Comparison of ENCODE assay signal across 18 mouse cellular contexts in the genomic region with DNA sequence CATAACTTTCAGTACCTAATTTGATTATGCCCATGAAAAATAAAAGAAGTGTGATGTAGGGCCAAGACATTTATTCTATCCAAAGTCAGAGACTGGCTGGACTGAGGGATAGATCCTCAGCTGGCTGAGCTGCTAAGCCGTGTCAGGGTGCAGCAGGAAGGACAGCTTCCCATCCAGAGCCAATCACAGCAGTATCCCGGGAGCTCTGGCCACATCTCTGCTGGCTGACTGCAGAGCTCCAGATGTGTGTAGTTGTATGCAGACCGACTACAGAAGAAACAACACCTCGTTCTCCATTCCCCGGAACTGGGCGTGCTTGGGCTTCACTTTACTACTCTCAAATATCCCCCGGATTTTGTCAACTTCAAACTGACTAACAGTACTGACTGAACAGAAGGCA. TPM values are rescaled to one million over a fixed set of nuclear protein-coding genes. Genes with fewer than 3 reads are reported as not detected.
DNase-seq lines count a peak whose midpoint lies in the region; ATAC-seq lines count a peak whose summit lies in the region.
"Had no signal": no experiment of that assay in that cellular context is flagged by ENCODE, and none has a peak within 500 bp of the region (broad histone marks: within the 10 kb centered on the region; RNA-seq: fewer than 3 reads in every experiment).

No protein-coding gene starts in this region.

- ATAC-seq in limb, embryonic 11.5 days (ENCODE audit: insufficient number of reproducible peaks, low FRiP score, low TSS enrichment, low read depth) = no peak
- ATAC-seq: forebrain, embryonic 16.5 days had no signal

- peak; percentile 22 for DNase-seq in embryo, embryonic 11 days
- no peak for DNase-seq in embryo, embryonic 10.5 days (ENCODE audit: low spot score)
- peak; percentile 34 for DNase-seq in limb, embryonic 11.5 days (ENCODE audit: low spot score)
- DNase-seq in limb, embryonic 10.5 days (ENCODE audit: low spot score) = no peak
- DNase-seq in gastrocnemius, adult 8-10 months (ENCODE audit: low spot score in 2 of 2) = peak; percentile 20 to 42
- DNase-seq in heart, postnatal 4 days = peak; percentile 20
- no peak for DNase-seq in left cerebral cortex, adult 11 months (ENCODE audit: low spot score)
- DNase-seq in ovary, postnatal 36 days (ENCODE audit: low spot score) = no peak
- DNase-seq: cerebellum, postnatal 10 days; kidney, adult 9 months; midbrain, embryonic 14.5 days; retina, postnatal 1 day; thymus, adult 18-20 months had no signal

- no peaks in the 10 kb centered on the region for H3K9me3 ChIP-seq in limb, embryonic 11.5 days (ENCODE audit: control insufficient read depth, low read length)
- no peaks in the 10 kb centered on the region for H3K9me3 ChIP-seq in limb, embryonic 10.5 days (replicated peaks)
- H3K9me3 ChIP-seq: embryonic facial prominence, embryonic 12.5 days; neural tube, embryonic 15.5 days had no signal

- no peaks in the 10 kb centered on the region for H3K36me3 ChIP-seq in limb, embryonic 11.5 days (ENCODE audit: control insufficient read depth, insufficient read depth, low read length)
- H3K36me3 ChIP-seq in limb, embryonic 10.5 days = no peaks in the 10 kb centered on the region
- H3K36me3 ChIP-seq: embryonic facial prominence, embryonic 12.5 days had no signal

- H3K4me2 ChIP-seq in limb, embryonic 11.5 days (ENCODE audit: low read depth, severe bottlenecking) = no peak overlapping the region
- H3K4me2 ChIP-seq: embryonic facial prominence, embryonic 12.5 days; neural tube, embryonic 15.5 days had no signal

- WGBS in limb, embryonic 11.5 days = 36% methylated on average over 7 of the region's 7 CpGs
- 47% methylated on average over 7 of the region's 7 CpGs for WGBS in limb, embryonic 10.5 days

- H3K4me3 ChIP-seq in limb, embryonic 11.5 days (ENCODE audit: low read depth, low read length) = no peak overlapping the region
- no peak overlapping the region for H3K4me3 ChIP-seq in limb, embryonic 10.5 days
- H3K4me3 ChIP-seq: embryonic facial prominence, embryonic 12.5 days; myocyte; neural tube, embryonic 15.5 days had no signal

- H3K9ac ChIP-seq in limb, embryonic 11.5 days (ENCODE audit: low read length) = no peak overlapping the region
- H3K9ac ChIP-seq: embryonic facial prominence, embryonic 12.5 days; liver, embryonic 14.5 days; neural tube, embryonic 15.5 days had no signal

- no peaks in the 10 kb centered on the region for H3K27me3 ChIP-seq in limb, embryonic 11.5 days (ENCODE audit: control insufficient read depth, insufficient read depth, low read length)
- H3K27me3 ChIP-seq in limb, embryonic 10.5 days (ENCODE audit: low read depth, poor library complexity, severe bottlenecking) = no peaks in the 10 kb centered on the region
- H3K27me3 ChIP-seq: embryonic facial prominence, embryonic 12.5 days; neural tube, embryonic 15.5 days had no signal

- H3K4me1 ChIP-seq in limb, embryonic 11.5 days (ENCODE audit: control insufficient read depth, insufficient read depth, low read length) = no peaks in the 10 kb centered on the region
- no peaks in the 10 kb centered on the region for H3K4me1 ChIP-seq in limb, embryonic 10.5 days
- H3K4me1 ChIP-seq: embryonic facial prominence, embryonic 12.5 days had no signal

- H3K27ac ChIP-seq in limb, embryonic 11.5 days (replicated peaks; ENCODE audit: low read depth, low read length) = no peak overlapping the region
- H3K27ac ChIP-seq in limb, embryonic 10.5 days = no peak overlapping the region
- H3K27ac ChIP-seq: embryonic facial prominence, embryonic 12.5 days; liver, embryonic 14.5 days; neural tube, embryonic 15.5 days had no signal

RNA-seq across cellular contexts. Expression of a gene that starts 8.7 kb away (rescaled TPM):
- 76.9 and 82.5 TPM in 2 replicates for polyA plus RNA-seq in limb, embryonic 11.5 days (2014; fragmentation: Nextera tagmentation; extraction: Ambion mirVana)
- 48.4 and 60.2 TPM in 2 replicates for polyA plus RNA-seq in limb, embryonic 10.5 days (2016; fragmentation: Nextera tagmentation; extraction: Ambion mirVana)
- total RNA-seq in gastrocnemius, adult 8-10 months (2022) = 10 to 100 TPM; 35.9 to 39.8 (median 38.1) TPM
- 10 to 100 TPM; 52.7 to 56.2 TPM for total RNA-seq in heart, postnatal 4 days (2021)

RNA-seq across cellular contexts. Expression of a gene that starts 55.1 kb away (rescaled TPM):
- 8.1 and 9.8 TPM in 2 replicates for polyA plus RNA-seq in limb, embryonic 11.5 days (2014; fragmentation: Nextera tagmentation; extraction: Ambion mirVana)
- polyA plus RNA-seq in limb, embryonic 10.5 days (2016; fragmentation: Nextera tagmentation; extraction: Ambion mirVana) = 0.49 and 1.8 TPM in 2 replicates
- total RNA-seq in gastrocnemius, adult 8-10 months (2022) = 1,000 to 10,000 TPM; 6,560 to 8,442 (median 7,482) TPM
- 1 to 10 TPM; 4.1 to 6.5 TPM for total RNA-seq in heart, postnatal 4 days (2021)

Comparison
In these comparisons a context has a peak if more than half of its experiments do, and no peak if none do; other contexts are left out.
1. DNase-seq: peak in embryo, embryonic 11 days (single experiment), limb, embryonic 11.5 days (single experiment), gastrocnemius, adult 8-10 months (2 of 2) and heart, postnatal 4 days (single experiment); none in embryo, embryonic 10.5 days (single experiment), limb, embryonic 10.5 days (single experiment), left cerebral cortex, adult 11 months (single experiment) and ovary, postnatal 36 days (single experiment).
2. RNA of a gene that starts 55.1 kb away (total RNA-seq): 6,560 to 8,442 TPM in gastrocnemius, adult 8-10 months; 4.1 to 6.5 TPM in heart, postnatal 4 days; every median in the first group is over 100 times any median in the second.